Mouse (Mus musculus): ENCODE data around the gene Galnt2.

Gene Galnt2

DNA sequence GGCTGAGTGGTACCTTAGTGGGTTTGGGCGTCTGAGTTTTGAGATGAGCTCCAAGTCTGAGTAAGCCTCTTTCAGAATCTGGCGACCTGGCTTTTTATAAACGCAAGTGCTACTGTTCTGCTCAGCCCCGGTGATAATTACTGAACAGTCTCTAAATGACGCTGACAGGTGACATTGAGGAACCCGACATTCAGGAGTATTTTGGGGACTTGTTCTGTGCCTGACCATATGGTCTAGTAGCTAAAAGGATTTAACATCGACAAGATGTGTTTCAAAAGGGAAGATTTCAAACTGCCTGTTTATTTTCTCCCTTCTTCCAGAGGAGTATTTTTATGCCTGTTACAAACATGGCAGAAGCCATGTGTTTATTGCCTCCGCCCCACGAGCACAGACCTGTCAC is 61.8 kb downstream of the Galnt2 start:
- DNase-seq (ENCODE audit: low spot score): no peak

DNA sequence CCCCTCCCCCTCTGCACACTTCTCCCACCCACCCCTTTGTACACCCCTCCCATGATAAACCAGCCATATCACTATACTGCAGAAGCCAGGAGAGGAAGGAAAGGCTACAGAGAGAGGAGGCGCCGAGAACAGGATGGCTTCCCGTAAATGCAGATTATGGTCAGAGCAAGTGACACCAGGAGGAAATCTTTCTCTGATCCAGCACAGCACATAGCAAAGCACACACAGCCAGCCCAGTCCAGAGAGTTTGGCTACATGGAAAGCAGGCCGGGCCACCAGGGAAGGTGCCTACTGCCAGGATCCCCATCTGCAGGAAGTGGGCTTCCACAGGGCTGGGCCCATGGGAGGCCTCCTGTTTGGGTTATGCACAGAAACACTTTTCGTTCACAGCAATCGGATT is 63.2 kb downstream of the Galnt2 start:
- no peak for DNase-seq (ENCODE audit: low spot score)

- no peak for DNase-seq (ENCODE audit: low spot score)
Observed at GRCm38 (mm10) chr8:124294900-124295299, 63.7 kb downstream of the Galnt2 start.

GRCm38 (mm10) chr8:124295357-124295756 is 64.2 kb downstream of the Galnt2 start:
- no peak for DNase-seq (ENCODE audit: low spot score)

- DNase-seq (ENCODE audit: low spot score): no peak
Observed at GRCm38 (mm10) chr8:124301512-124301911, 70.3 kb downstream of the Galnt2 start.

DNA sequence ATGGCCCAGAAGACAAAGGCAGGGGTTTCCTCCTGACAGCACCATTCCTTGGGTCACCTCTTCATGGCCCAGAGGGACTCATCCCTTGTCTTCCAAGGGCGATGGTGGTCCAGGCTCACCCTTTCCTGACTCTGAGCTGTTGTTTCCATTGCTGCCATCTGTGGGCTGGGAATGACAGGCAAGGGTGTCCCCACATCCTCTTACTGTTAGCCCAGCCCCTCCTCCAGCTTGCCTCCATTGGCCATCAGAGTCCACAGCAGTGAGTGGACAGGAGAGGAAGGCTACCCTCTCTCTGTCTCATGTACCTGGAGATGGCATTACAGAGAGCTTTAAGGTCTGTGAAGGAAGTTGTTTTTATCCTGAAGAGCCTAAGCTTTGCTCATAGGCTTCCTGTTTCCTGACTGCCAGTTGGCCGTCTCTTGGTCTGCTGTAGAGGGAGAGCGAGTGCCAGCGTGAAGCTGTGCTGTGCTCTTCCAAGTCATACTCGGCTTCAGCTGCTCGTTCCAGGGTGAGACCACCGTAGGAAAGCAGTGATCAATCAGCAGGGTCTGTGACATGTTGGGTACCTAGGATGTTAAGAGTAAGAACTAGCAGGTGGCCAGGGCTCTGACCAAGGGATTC is 70.9 kb downstream of the Galnt2 start:
- DNase-seq (ENCODE audit: low spot score): no peak

DNA sequence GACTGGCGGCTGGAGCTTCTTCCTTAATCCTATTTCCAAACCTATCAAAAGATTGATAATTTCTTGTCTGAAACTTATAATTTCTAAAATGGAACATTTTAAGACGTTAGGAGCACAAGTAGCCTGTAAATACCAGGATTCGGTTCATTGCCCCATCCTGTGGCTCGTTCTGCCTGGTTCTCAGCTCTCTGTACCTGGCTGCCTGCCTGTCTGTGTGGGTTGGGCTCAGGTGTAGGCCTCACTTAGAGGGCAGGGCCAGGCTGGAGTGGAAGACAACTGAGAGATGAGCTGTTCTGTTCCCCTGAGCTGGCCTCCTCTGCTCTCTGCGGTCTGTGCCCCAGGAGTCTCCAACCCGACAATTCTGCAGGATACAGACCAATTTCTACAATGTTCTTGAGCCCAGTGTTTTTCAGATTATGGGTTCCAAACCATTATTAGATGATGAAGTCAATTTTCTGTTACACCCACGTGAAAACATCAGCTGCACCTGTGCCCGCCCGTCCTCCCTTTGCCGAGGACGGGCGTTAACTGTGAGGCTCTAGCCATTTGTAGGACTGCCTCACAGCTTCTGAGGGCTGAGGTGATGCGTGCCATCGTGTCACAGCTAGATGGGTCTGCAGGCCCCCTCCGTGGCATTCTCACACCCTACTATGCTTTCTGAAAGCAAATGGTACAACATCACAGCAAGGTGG is 72.2 kb downstream of the Galnt2 start:
- DNase-seq (ENCODE audit: low spot score): no peak

DNA sequence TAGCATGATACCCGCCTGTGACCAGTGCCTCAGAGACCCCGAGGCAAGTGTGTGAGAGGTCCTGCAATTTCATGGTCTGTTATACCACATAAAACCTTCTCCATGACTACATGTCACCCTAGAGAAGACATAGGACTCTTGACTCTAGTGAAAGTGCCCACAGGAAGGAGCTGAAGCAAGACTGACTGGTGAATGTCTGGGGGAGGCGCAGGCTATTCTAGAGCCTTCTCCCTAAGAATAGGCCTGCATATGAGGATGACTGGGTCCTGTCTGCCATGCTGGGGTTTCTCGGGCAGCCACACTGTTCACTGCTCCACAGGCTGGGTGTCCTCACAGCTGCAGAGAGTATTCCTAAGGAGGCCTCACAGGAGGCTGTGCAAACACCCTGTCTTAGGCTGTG is 73.0 kb downstream of the Galnt2 start:
- no peak for DNase-seq (ENCODE audit: low spot score)

DNA sequence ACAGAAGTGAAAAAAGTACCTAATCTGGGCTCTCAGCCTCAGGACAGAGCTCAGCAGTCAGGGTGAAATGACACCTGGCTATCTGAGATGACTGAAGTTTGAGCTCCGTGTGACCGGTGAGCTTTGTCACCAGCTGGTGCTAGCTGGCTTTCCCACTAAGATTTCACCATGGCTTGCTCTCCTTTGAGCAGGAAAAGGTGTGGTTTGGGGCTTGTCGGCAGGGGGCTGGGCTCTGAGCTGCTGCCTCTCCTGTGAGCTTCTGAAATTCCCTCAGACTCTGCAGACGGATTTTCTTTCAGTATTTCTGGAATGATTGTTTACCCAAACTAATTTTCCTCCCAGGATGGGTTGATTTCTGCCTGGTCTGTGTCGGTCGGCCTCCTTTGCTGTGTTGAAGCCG is 75.4 kb downstream of the Galnt2 start:
- DNase-seq (ENCODE audit: low spot score): no peak

GRCm38 (mm10) chr8:124307700-124308099 is 76.5 kb downstream of the Galnt2 start:
- no peak for DNase-seq (ENCODE audit: low spot score)

DNA sequence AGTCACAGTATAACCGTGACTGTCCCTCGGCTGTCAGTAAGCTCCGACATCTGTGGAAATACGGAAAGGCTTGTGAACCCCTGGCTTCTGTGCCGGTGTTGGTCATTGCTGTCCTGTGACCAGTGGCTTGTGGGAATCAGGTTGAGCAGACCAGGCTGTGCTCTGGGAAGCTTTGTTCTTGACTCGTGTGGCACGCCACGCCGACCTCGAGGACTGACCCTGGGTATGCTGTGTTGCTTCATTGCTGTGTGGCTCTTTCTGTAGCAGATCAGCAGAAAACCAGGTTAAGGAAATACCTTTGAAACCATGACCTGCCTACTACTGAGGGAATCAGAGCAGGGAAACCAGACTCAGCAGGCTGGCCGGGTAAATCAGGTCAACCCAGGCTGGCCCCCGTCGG is 79.3 kb downstream of the Galnt2 start:
- DNase-seq (ENCODE audit: low spot score): no peak

GRCm38 (mm10) chr8:124311111-124311510 is 79.9 kb downstream of the Galnt2 start:
- DNase-seq (ENCODE audit: low spot score): no peak

DNA sequence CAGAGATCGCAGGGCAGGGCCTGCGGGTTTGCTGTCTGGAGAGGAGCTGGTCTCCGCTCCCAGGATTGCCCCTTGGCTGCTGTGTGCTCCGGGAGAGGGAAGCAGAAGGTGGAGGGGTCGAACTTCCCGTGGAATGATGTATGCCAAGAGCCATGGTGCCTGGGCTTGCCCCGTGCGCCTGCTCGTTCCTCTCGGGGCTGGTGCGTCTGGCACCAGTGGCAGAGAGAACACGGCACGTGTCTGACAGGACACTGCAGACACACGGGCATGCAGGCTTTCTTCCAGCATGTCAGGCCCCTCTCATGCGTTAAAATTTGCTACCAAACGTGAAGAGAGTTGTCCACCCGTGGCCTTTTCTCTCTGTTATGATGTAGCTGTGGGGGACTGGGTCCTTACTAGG is 80.5 kb downstream of the Galnt2 start:
- no peak for DNase-seq (ENCODE audit: low spot score)

DNA sequence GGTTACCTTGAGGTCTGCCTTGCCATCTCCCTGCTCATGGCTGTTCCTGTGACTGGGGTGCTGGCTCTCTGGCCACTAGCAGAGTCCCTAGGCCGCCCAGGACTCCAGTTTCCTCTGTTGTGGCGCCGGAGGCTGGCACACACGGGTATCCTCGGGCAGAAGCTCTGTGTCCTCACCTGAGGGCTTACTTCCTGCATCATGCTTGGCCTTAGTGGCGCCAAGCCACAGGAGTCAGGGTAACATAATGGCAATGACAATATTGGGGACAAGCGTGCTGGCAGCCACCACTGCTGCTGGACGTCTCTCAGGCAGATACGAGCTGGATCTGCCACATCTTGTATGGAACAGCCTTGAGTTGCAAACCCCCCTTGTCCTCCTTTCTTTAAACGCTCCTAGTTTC is 81.0 kb downstream of the Galnt2 start:
- DNase-seq (ENCODE audit: low spot score): no peak

DNA sequence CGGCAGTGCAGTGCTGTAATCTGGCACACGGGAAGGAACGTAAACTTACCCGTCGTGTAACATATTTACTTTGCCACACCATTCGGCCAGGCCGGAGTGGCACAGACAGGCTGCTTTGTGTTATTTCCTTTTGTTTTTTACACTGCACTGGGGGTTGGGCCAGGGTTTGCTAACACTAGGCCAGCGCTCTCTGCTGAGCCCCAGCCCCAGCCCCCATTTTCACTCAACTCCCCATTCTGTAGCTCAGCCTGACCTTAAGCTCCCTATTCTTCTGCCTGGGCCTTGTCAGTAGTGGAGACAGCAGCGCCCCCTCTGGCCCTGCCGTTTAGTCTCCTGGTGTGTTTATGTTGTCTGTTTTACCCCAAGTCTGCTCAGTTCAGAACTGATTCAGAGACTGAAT is 83.6 kb downstream of the Galnt2 start:
- DNase-seq (ENCODE audit: low spot score): no peak

DNA sequence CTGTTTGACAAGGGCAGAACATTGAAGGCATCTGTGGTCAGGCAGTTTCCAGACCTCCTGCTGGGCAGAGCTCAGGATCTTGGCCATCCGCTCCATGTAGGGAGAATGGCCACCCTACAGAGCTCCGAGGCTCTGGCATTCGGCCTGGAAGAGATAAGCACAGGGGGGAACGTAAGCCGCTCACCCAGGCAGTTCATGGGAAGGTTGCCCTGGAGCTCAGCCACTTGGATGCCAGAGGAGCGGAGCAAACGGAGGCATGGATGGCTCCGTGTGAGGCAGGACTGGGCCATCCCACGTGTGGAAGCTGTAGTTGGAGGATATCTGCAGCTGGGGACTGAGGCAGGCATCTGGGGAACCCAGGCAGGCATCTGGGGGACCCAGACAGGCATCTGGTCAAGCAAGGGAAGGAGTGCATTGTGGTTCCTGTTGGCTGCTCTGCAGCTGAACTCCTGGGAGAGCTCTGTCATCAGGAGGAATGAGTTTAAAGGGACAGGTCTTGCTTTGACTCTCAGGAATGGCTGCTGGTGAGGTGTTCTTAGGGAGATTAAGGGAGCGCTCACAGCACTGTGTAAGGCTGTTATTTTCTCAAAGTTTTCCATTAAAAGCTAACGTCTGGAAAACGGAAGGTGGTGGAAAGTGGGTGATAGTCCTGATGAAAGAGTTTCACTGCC is 85.4 kb downstream of the Galnt2 start:
- DNase-seq (ENCODE audit: low spot score): no peak

DNA sequence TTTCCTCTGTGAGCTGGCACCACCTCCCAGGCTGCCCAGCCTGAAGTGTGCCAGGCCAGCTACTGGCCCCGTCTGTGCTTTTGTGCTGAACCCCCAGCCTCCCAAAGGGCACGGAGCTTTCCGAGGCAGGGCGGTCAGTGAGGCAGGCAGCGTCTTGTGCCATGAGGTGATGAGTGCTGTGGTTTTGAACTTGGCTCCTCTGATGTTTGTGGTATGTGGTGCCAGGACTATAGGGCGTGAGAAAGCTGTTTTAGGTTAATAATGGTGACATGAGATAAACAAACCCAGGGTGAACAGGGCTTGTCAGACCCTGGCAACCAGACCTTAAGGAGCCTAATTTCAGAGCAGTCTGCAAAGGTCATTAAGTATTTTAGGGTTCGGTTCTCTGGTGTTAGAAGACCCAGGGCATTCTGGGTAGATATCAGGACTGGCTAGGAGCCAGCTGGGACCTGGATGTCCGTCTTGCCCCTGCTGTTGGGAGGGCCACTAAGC is 86.0 kb downstream of the Galnt2 start:
- no peak for DNase-seq (ENCODE audit: low spot score)

- no peak for DNase-seq (ENCODE audit: low spot score)
Observed at GRCm38 (mm10) chr8:124317821-124318220, 86.6 kb downstream of the Galnt2 start.

GRCm38 (mm10) chr8:124318612-124319315 is 87.6 kb downstream of the Galnt2 start:
- DNase-seq (ENCODE audit: low spot score): no peak

DNA sequence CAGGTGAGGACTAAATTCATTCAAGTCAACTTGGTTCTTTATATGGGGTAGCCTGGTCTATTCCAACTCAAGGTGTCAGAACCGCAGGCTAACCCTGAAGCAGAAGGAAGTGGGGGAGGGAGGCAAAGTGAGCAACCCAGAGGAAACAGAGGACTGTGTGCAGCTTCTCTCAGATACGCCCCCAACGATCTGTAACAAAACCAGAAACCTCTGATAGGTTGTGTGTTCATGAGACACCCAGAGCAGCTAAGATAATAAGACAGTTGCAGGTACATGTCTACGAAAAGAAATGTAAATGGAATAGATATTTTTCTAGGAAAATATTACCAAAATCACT is 88.1 kb downstream of the Galnt2 start:
- DNase-seq (ENCODE audit: low spot score): no peak

DNA sequence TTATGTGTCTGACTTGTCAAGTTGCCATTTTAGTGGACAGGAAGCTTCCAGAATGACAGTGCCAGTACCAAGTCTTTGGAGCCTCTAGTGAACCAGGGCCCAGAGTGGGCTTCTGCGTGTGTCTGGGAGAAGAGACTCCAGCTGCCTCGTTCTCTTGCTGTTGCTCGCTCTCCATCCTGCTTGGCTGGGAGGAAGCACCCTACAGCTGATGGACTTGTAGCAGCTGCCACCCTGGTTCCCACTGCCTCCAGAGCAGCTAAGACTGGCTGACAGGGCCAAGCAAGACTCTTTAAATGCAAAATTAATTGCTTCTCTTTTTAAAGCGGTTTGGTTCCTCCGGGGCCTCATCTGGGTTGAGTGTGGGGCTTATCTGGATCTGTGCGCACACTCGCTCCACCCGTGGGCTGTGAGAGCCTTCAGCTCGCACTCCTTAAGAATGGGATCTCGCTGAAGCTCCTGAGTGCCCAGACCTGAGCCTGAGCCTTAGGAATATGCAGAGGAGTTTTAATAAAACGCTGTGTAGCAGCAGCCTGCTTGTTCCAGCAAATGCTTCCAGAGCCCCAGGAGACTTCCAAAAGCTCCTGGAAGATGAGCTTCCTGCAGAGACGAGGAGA is 90.1 kb downstream of the Galnt2 start:
- no peak for DNase-seq (ENCODE audit: low spot score)

DNA sequence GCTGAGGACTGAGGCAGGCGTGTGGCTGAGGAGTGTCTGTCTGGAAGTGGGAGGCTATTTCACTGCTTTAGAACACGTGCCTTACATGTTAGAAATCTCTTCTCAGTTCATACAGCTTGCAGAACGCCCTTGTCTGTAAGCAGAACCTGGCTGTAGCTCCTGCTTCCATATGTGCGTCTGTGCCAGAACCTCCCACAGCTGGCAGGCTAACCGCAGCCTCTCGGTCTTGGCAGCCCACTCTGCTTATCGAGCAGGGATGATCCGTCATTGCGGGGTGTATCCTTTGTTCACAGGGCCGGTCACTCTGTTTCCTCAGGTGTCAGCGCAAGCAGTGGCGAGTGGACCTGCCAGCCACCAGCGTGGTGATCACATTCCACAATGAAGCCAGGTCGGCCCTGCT is 92.2 kb downstream of the Galnt2 start:
- DNase-seq (ENCODE audit: low spot score): no peak

All from ovary, postnatal 10 days (tissue).